Mouse (Mus musculus) lung, embryonic 14.5 days (tissue): ENCODE measurements around the gene Mob3c. TPM values are rescaled to one million over a fixed set of nuclear protein-coding genes. Genes with fewer than 3 reads are reported as not detected.
A peak's percentile ranks its signal among the peaks of the same experiment; 100 is the strongest.

Source experiments
- ATAC-seq: fragments of 200-750 bp; cut with Nextera tagmentation; 2 replicates; pipeline ENCODE4 v1.8.0; 2017; ENCODE audit warnings: mild to moderate bottlenecking, moderate TSS enrichment, moderate library complexity; ENCODE audit not compliant: insufficient read depth
- DNase-seq: peaks from one replicate; pipeline ENCODE4 v3.0.0-alpha.2; 2015
- H3K27ac ChIP-seq: fragments of 300-500 bp; sonication (generic); 2 replicates; pipeline ENCODE4 v1.5.1; 2014; ENCODE audit warnings: low read depth, mild to moderate bottlenecking, moderate library complexity
- H3K27me3 ChIP-seq: fragments of 300-500 bp; sonication (generic); 2 replicates; pipeline ENCODE4 v1.6.1; 2014; ENCODE audit warnings: low read length, control low read depth; ENCODE audit not compliant: insufficient read depth
- H3K36me3 ChIP-seq: fragments of 300-500 bp; sonication (generic); 2 replicates; pipeline ENCODE4 v1.6.1; 2014; ENCODE audit warnings: control low read depth; ENCODE audit not compliant: insufficient read depth
- H3K4me1 ChIP-seq: fragments of 300-500 bp; sonication (generic); 2 replicates; pipeline ENCODE4 v1.6.1; 2014; ENCODE audit warnings: antibody characterized with exemption, control low read depth; ENCODE audit not compliant: insufficient read depth
- H3K4me2 ChIP-seq: fragments of 300-500 bp; sonication (generic); 2 replicates; pipeline ENCODE4 v1.6.1; 2014; ENCODE audit warnings: mild to moderate bottlenecking
- H3K4me3 ChIP-seq: fragments of 300-500 bp; sonication (generic); 2 replicates; pipeline ENCODE4 v1.5.1; 2014; ENCODE audit warnings: low read depth, low read length
- H3K9ac ChIP-seq: fragments of 300-500 bp; sonication (generic); 2 replicates; pipeline ENCODE4 v1.6.1; 2014
- H3K9me3 ChIP-seq: fragments of 300-500 bp; sonication (generic); 2 replicates; pipeline ENCODE4 v1.6.1; 2016; ENCODE audit warnings: low read depth, low read length, control low read depth
- CTCF ChIP-seq: IDR thresholded peaks from 2 replicates; pipeline ENCODE4 v1.5.1; 2016; ENCODE audit warnings: antibody characterized with exemption, low read depth
- WGBS: fragments of 180-500 bp; shearing (Covaris S2); extraction: QIAGEN DNeasy Blood & Tissue Kit; methylation state at CpG from one replicate; pipeline ENCODE4 v1.1.7; 2014; 5-methylcytosine and 5-hydroxymethylcytosine counted together
- polyA plus RNA-seq: library from polyadenylated mRNA; unstranded; fragments of >200 nt; fragmentation: Nextera tagmentation; extraction: Ambion mirVana; gene quantifications from 2 replicates; pipeline ENCODE4 v1.2.1, GENCODE M21; 2014

Mob3c gene
- 9.6 and 11.5 TPM in 2 replicates for polyA plus RNA-seq

- H3K9ac ChIP-seq = peak within 1 kb of the TSS; percentile 71
- no peaks in the 10 kb centered on the region for H3K9me3 ChIP-seq
- DNase-seq = peak; percentile 87
- ATAC-seq = peak; percentile 96
- peaks cover 16% of the 10 kb centered on the region; the same call in 1 of the 2 replicates for H3K36me3 ChIP-seq
- no peaks in the 10 kb centered on the region for H3K27me3 ChIP-seq
- H3K4me2 ChIP-seq = peak within 1 kb of the TSS; percentile 82
- H3K4me1 ChIP-seq = peaks cover 10% of the 10 kb centered on the region; the same call in 1 of the 2 replicates
- peak within 1 kb of the TSS; percentile 86 for H3K27ac ChIP-seq
- WGBS = under 1% methylated on average over 57 of the region's 57 CpGs
- TF ChIP-seq CTCF = no peak
- peak within 1 kb of the TSS; percentile 86 for H3K4me3 ChIP-seq
Measured at GRCm38 (mm10) chr4:115827888-115828571, at the start of gene Mob3c. Gene Mob3c (plus strand): TSS chr4:115828092.

GRCm38 (mm10) chr4:115780269-115780668 is 47.6 kb upstream of the Mob3c start:
- Histone ChIP-seq H3K27ac (no peak overlapping the region), H3K4me3 (no peak overlapping the region), H3K9me3 (no peaks in the 10 kb centered on the region), H3K36me3 (0 out of 2 replicates have a peak, but pooled peaks cover 11% of the 10 kb centered on the region), H3K27me3 (no peaks in the 10 kb centered on the region), H3K4me1 (no peaks in the 10 kb centered on the region), H3K9ac (no peak overlapping the region), H3K4me2 (no peak overlapping the region)
- 37% methylated on average over 6 of the region's 6 CpGs for WGBS
- no peak for ATAC-seq
- no peak for TF ChIP-seq CTCF
- DNase-seq = no peak

GRCm38 (mm10) chr4:115780918-115781317 is 47.0 kb upstream of the Mob3c start, which contains the start of gene Tex38:
Gene Tex38 (minus strand): TSS chr4:115781018.
- Histone ChIP-seq H3K27ac (no peak within 1 kb of the TSS), H3K27me3 (no peaks in the 10 kb centered on the region), H3K36me3 (0 out of 2 replicates have a peak, but pooled peaks cover 7% of the 10 kb centered on the region), H3K9me3 (no peaks in the 10 kb centered on the region), H3K4me1 (0 out of 2 replicates have a peak, but pooled peaks cover 3% of the 10 kb centered on the region), H3K4me3 (no peak within 1 kb of the TSS), H3K4me2 (no peak within 1 kb of the TSS), H3K9ac (no peak within 1 kb of the TSS)
- DNase-seq (no peak), ATAC-seq (no peak)
- TF ChIP-seq CTCF = no peak
- 81% methylated on average over 3 of the region's 3 CpGs for WGBS

GRCm38 (mm10) chr4:115782026-115782805 is 45.7 kb upstream of the Mob3c start:
- Histone ChIP-seq H3K36me3 (no peaks in the 10 kb centered on the region), H3K4me1 (0 out of 2 replicates have a peak, but pooled peaks cover 3% of the 10 kb centered on the region), H3K4me3 (no peak overlapping the region), H3K27ac (no peak overlapping the region), H3K9me3 (no peaks in the 10 kb centered on the region), H3K9ac (no peak overlapping the region), H3K4me2 (no peak overlapping the region), H3K27me3 (no peaks in the 10 kb centered on the region)
- ATAC-seq = no peak
- no peak for DNase-seq
- no peak for TF ChIP-seq CTCF
- WGBS = 82% methylated on average over 5 of the region's 5 CpGs

GRCm38 (mm10) chr4:115784769-115785510 is 43.0 kb upstream of the Mob3c start, which contains the start of gene Atpaf1:
Gene Atpaf1 (plus strand): TSS chr4:115784812.
- Histone ChIP-seq H3K4me3 (peak within 1 kb of the TSS; percentile 71), H3K4me1 (0 out of 2 replicates have a peak, but pooled peaks cover 3% of the 10 kb centered on the region), H3K9ac (peak within 1 kb of the TSS; percentile 81), H3K27ac (peak within 1 kb of the TSS; percentile 46; the same call in 1 of the 2 replicates), H3K27me3 (no peaks in the 10 kb centered on the region), H3K36me3 (peaks cover 15% of the 10 kb centered on the region), H3K9me3 (no peaks in the 10 kb centered on the region), H3K4me2 (peak within 1 kb of the TSS; percentile 70)
- ATAC-seq = peak; percentile 90
- under 1% methylated on average over 69 of the region's 69 CpGs for WGBS
- DNase-seq = peak; percentile 79
- TF ChIP-seq CTCF = no peak; the same call in 1 of the 2 replicates

GRCm38 (mm10) chr4:115785511-115786034 is 42.3 kb upstream of the Mob3c start:
- H3K9me3 ChIP-seq = no peaks in the 10 kb centered on the region
- no peaks in the 10 kb centered on the region for H3K27me3 ChIP-seq
- ATAC-seq (peak; percentile 12; the same call in 1 of the 2 replicates), DNase-seq (no peak)
- H3K27ac ChIP-seq = no peak overlapping the region
- 40% methylated on average over 7 of the region's 7 CpGs for WGBS
- no peak for TF ChIP-seq CTCF
- H3K36me3 ChIP-seq = peaks cover 19% of the 10 kb centered on the region
- peak overlapping the region; percentile 71 for H3K4me3 ChIP-seq
- H3K9ac ChIP-seq = peak overlapping the region; percentile 81
- H3K4me1 ChIP-seq = 0 out of 2 replicates have a peak, but pooled peaks cover 3% of the 10 kb centered on the region
- peak overlapping the region; percentile 70 for H3K4me2 ChIP-seq
